Mouse (Mus musculus): Measurements from ENCODE around the gene Gpat3.

- TF ChIP-seq CTCF (IDR thresholded peaks at IDR 0.05; ENCODE audit: borderline replicate concordance, extremely low read depth, insufficient read depth, insufficient read length) (no peak), POLR2A (IDR thresholded peaks at IDR 0.05; ENCODE audit: borderline replicate concordance, extremely low read depth, insufficient read depth, insufficient read length, poor library complexity, severe bottlenecking) (no peak)
Observed at GRCm38 (mm10) chr5:100908478-100908877, 63.0 kb downstream of the Gpat3 start.

All from brain, embryonic 14.5 days (tissue).